Mouse (Mus musculus) limb, embryonic 14.5 days (tissue): ENCODE results near the gene Plvap. TPM values are rescaled to one million over a fixed set of nuclear protein-coding genes. Genes with fewer than 3 reads are reported as not detected.

ENCODE experiments used
- ATAC-seq: fragments of 200-750 bp; cut with Nextera tagmentation; 2 replicates; pipeline ENCODE4 v1.8.0; 2017; ENCODE audit warnings: low read depth, moderate number of reproducible peaks, moderate TSS enrichment; ENCODE audit not compliant: low FRiP score
- DNase-seq: peaks from one replicate; pipeline ENCODE4 v3.0.0-alpha.2; 2015; ENCODE audit warnings: low spot score
- H3K27ac ChIP-seq: fragments of 300-500 bp; sonication (generic); replicated peaks from 2 replicates; pipeline ENCODE4 v1.5.1; 2014; ENCODE audit warnings: low read depth, mild to moderate bottlenecking, low read length, moderate library complexity, mixed read lengths
- H3K27me3 ChIP-seq: fragments of 300-500 bp; sonication (generic); 2 replicates; pipeline ENCODE4 v1.6.1; 2014; ENCODE audit warnings: low read length, mixed read lengths; ENCODE audit not compliant: control insufficient read depth, insufficient read depth
- H3K36me3 ChIP-seq: fragments of 300-500 bp; sonication (generic); 2 replicates; pipeline ENCODE4 v1.6.1; 2014; ENCODE audit warnings: mild to moderate bottlenecking, low read length, moderate library complexity, mixed read lengths; ENCODE audit not compliant: control insufficient read depth, insufficient read depth
- H3K4me1 ChIP-seq: fragments of 300-500 bp; sonication (generic); 2 replicates; pipeline ENCODE4 v1.6.1; 2014; ENCODE audit warnings: antibody characterized with exemption, low read length, mixed read lengths; ENCODE audit not compliant: control insufficient read depth, insufficient read depth
- H3K4me2 ChIP-seq: fragments of 300-500 bp; sonication (generic); replicated peaks from 2 replicates; pipeline ENCODE4 v1.6.1; 2014; ENCODE audit warnings: low read depth, mild to moderate bottlenecking, low read length, moderate library complexity; ENCODE audit not compliant: severe bottlenecking
- H3K4me3 ChIP-seq: fragments of 300-500 bp; sonication (generic); replicated peaks from 2 replicates; pipeline ENCODE4 v1.5.1; 2014; ENCODE audit warnings: low read length
- H3K9ac ChIP-seq: fragments of 300-500 bp; sonication (generic); 2 replicates; pipeline ENCODE4 v1.6.1; 2014; ENCODE audit warnings: mild to moderate bottlenecking, low read depth, low read length, moderate library complexity; ENCODE audit not compliant: severe bottlenecking
- H3K9me3 ChIP-seq: fragments of 300-500 bp; sonication (generic); 2 replicates; pipeline ENCODE4 v1.6.1; 2016; ENCODE audit warnings: low read length; ENCODE audit not compliant: control insufficient read depth
- POLR2A ChIP-seq: fragments of 200-500 bp; IDR thresholded peaks from 2 replicates; pipeline ENCODE4 v1.8.0; 2012; ENCODE audit warnings: inconsistent platforms, mild to moderate bottlenecking, moderate library complexity, borderline replicate concordance; ENCODE audit not compliant: insufficient read depth, insufficient read length; ENCODE audit errors: extremely low read depth
- WGBS: fragments of 180-500 bp; shearing (Covaris S2); extraction: QIAGEN DNeasy Blood & Tissue Kit; methylation state at CpG from one replicate; pipeline ENCODE4 v1.1.7; 2014; 5-methylcytosine and 5-hydroxymethylcytosine counted together
- polyA plus RNA-seq, 2 experiments: library from polyadenylated mRNA; depleted of rRNA in 1 of 2; stranded (reverse) in 1 of 2; unstranded in 1 of 2; fragments of >200 nt; fragmentation: Nextera tagmentation in 1 of 2; extraction: Ambion mirVana in 1 of 2; gene quantifications; 2 replicates each; pipeline versions ENCODE4 v1.2.1 to v1.2.3; 2012 to 2014

The Plvap gene
- polyA plus RNA-seq (2012; rRNA removed) (59.8 and 77.7 TPM in 2 replicates), polyA plus RNA-seq (2014; fragmentation: Nextera tagmentation; extraction: Ambion mirVana) (53.2 and 57.2 TPM in 2 replicates)

DNA sequence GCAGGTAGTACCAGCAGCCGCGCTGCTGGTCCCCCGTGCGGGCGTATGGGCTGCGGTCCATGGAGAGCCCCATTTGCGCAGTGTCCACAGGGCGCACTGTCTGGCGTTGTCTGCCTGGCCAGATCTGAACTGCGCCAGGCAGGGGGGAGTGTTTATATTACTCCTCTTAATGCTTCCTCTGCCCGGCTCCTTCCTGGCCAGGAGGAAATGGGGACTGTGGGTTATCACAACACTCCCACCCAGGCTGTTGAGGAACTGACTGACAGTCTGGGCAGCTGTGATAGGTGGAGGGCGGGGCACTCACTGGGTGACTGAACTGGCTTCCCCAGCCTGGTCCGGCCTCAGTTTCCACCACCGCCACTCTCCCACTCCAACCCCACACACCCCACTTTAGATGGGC, at the start of gene Plvap:
Gene Plvap (minus strand): TSS at position 109 of the 400 bp plus-strand sequence.
- H3K9me3 ChIP-seq, result no peaks in the 10 kb centered on the region
- no peaks in the 10 kb centered on the region for H3K36me3 ChIP-seq
- peak within 1 kb of the TSS; percentile 5; the same call in 1 of the 2 replicates for H3K4me3 ChIP-seq
- no peaks in the 10 kb centered on the region for H3K4me1 ChIP-seq
- peaks cover 23% of the 10 kb centered on the region for H3K27me3 ChIP-seq
- no peak within 1 kb of the TSS for H3K4me2 ChIP-seq
- H3K9ac ChIP-seq, result no peak within 1 kb of the TSS
- WGBS, result 41% methylated on average over 5 of the region's 14 CpGs
- DNase-seq, result no peak
- no peak within 1 kb of the TSS for H3K27ac ChIP-seq
- no peak for TF ChIP-seq POLR2A
- ATAC-seq, result no peak

DNA sequence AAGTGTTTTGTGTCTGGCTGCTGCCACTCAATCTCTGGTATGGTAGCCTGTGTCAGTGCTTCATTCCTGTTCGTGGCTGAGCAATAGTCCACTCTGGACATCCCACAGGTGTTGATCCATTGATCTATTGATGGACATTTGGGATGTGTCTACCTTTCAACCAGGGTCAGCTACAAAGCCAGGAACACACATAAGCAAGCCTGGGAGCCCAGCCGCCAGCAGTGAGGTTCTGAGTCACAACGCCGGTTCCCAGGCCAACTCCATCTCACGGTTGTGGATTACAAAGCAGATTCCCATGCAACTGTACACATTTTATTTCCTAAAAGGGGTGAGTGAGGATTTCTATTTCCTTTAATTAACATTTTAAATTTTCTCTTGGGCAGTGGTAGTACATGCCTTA, 49.2 kb upstream of the Plvap start:
- Histone ChIP-seq H3K4me1 (peaks cover 6% of the 10 kb centered on the region), H3K4me2 (no peak overlapping the region), H3K9ac (no peak overlapping the region), H3K4me3 (no peak overlapping the region), H3K36me3 (no peaks in the 10 kb centered on the region), H3K27me3 (peaks cover 78% of the 10 kb centered on the region), H3K27ac (no peak overlapping the region), H3K9me3 (peaks cover 4% of the 10 kb centered on the region)
- 88% methylated on average over 5 of the region's 5 CpGs for WGBS
- ATAC-seq (no peak), DNase-seq (no peak)
- no peak for TF ChIP-seq POLR2A

DNA sequence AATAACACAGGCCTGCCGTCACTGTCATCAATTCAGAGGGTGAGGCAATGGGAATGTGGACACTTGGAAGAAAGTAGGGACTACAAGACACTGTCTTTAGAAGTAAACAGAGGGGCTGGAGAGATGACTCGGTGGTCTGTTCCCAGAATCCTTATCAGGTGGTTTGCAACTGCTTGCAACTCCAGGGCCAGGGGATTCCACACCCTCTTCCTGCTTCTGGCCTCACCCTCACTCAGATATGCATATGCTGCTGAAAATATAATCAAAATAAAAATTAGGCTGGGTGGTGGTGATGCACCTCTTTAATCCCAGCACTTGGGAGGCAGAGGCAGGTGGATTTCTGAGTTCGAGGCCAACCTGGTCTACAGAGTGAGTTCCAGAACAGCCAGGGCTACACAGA, 48.5 kb upstream of the Plvap start:
- 67% methylated on average over 3 of the region's 3 CpGs for WGBS
- no peak for ATAC-seq
- H3K4me2 ChIP-seq, result no peak overlapping the region

DNA sequence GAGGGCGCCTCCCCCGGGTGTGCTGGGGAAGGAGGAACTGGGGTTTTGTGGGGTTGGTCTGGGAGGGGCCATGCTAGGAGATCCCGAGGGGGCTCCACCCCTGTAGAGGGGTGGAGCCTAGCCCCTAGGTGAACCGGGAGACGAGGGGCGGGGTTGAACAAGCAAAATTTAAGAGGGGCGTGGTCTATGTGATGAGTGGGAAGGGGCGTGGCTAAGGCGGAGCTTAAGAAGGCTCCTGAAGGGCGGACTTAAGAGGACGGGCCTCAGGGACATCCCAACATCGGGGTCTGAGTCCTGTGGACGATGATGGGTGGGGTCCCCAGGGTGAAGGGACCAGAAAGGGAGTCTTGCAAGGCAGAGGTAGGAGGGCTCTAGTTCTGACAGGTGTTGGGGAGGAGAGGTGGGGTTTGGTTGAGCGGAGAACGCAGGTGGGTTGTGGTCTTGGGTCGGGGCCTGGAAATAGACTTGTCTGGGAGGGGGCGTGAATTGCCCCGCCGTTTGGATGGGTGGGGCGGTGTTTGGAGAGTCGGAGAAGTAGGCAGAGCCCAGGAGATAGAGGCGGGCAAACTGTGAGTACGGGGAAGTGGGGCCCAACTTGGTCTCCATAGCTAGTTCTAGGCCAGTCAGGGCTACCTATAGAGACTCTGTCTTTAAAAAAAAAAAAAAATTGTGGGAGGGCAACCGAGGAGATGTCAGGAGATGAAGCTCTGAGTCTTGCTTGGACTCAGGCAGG, 47.6 kb upstream of the Plvap start:
- H3K4me1 ChIP-seq, result peaks cover 6% of the 10 kb centered on the region
- no peak for TF ChIP-seq POLR2A
- H3K4me3 ChIP-seq, result peak overlapping the region; percentile 36
- H3K9me3 ChIP-seq, result peaks cover 2% of the 10 kb centered on the region
- H3K36me3 ChIP-seq, result no peaks in the 10 kb centered on the region
- H3K4me2 ChIP-seq, result peak overlapping the region; percentile 50
- 2% methylated on average over 24 of the region's 24 CpGs for WGBS
- ATAC-seq (peak; percentile 23; the same call in 1 of the 2 replicates), DNase-seq (peak; percentile 76)
- H3K27me3 ChIP-seq, result peaks cover 79% of the 10 kb centered on the region
- no peak overlapping the region for H3K27ac ChIP-seq
- peak overlapping the region; percentile 40; the same call in 1 of the 2 replicates for H3K9ac ChIP-seq

More for the DNA sequence above, 48.5 kb upstream of the Plvap start:
- TF ChIP-seq POLR2A, result no peak
- peaks cover 6% of the 10 kb centered on the region for H3K4me1 ChIP-seq
- no peak overlapping the region for H3K27ac ChIP-seq
- H3K4me3 ChIP-seq, result no peak overlapping the region
- H3K9me3 ChIP-seq, result peaks cover 4% of the 10 kb centered on the region
- no peak overlapping the region for H3K9ac ChIP-seq
- H3K36me3 ChIP-seq, result no peaks in the 10 kb centered on the region
- no peak for DNase-seq
- peaks cover 79% of the 10 kb centered on the region for H3K27me3 ChIP-seq

DNA sequence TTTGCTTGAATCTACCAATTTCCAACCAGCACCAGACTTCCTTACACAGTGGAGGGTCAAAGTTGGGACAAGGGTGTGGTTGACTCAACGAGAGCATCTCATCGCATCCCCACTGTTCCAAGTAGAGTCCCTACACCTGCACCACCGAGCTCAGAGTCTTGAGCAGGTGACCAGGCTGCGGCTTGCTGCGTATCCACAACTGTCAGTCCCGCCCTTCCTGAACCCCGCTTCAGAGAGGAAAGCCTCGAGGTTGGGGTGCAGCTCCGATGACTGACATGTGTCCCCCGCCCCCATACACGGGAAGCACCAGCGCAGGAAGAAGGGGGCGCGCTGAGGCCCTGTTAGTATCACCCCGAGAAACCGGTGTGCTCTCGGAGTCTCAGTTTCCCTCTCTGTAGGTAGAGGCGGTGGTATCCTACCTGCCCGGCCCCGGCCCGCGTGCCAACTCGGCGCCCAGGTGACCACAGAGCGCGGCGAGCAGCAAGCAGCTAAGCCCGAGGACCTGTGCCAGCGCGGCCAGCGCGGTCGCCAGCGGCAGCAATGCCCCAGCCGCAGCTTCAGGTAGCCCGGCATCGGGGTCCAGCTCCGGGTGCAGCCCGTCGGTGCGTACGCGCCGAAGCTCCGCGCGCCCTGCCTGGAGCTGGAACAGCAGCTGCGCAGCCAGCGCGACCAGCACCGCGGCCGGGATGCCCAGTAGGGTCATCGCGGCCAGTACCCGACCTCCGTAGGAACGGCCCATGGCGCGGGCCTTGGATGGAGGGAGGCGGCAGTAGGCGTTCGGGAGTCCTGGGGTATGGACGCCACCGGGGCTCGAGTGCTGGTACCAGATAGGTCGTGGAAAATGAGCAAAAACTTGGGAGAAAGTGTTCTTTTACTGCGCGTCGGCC, 46.8 kb upstream of the Plvap start, which contains the start of gene Tmem221:
Gene Tmem221 (minus strand): TSS at position 801 of the 887 bp plus-strand sequence.
- 5% methylated on average over 68 of the region's 70 CpGs for WGBS
- Histone ChIP-seq H3K9me3 (no peaks in the 10 kb centered on the region), H3K27ac (no peak within 1 kb of the TSS), H3K4me1 (peaks cover 6% of the 10 kb centered on the region), H3K9ac (peak within 1 kb of the TSS; percentile 40; the same call in 1 of the 2 replicates), H3K36me3 (no peaks in the 10 kb centered on the region), H3K4me2 (peak within 1 kb of the TSS; percentile 50), H3K4me3 (peak within 1 kb of the TSS; percentile 36), H3K27me3 (peaks cover 74% of the 10 kb centered on the region)
- DNase-seq (no peak), ATAC-seq (peak; percentile 18; the same call in 1 of the 2 replicates)
- TF ChIP-seq POLR2A, result no peak
